Mouse (Mus musculus) brown adipose tissue, adult 24 weeks (tissue): Measurements from ENCODE around the gene Cmtm8. TPM values are rescaled to one million over a fixed set of nuclear protein-coding genes. Genes with fewer than 3 reads are reported as not detected.

ENCODE experiments used
- H3K27ac ChIP-seq: fragments of 200-500 bp; replicated peaks from 2 replicates; pipeline ENCODE4 v1.5.1; 2012; ENCODE audit warnings: low read depth, mild to moderate bottlenecking, low read length
- H3K4me1 ChIP-seq: fragments of 200-500 bp; 2 replicates; pipeline ENCODE4 v1.6.1; 2012; ENCODE audit warnings: low read length, mixed read lengths; ENCODE audit not compliant: control insufficient read depth, insufficient read depth, insufficient read length
- H3K4me3 ChIP-seq: fragments of 200-500 bp; 2 replicates; pipeline ENCODE4 v1.5.1; 2012; ENCODE audit warnings: low read depth, mild to moderate bottlenecking, low read length, moderate library complexity; ENCODE audit not compliant: insufficient read depth
- polyA plus RNA-seq: library from polyadenylated mRNA; stranded (reverse); fragments of >200 nt; gene quantifications from 2 replicates; pipeline ENCODE4 v1.2.4, GENCODE M21; 2012; ENCODE audit not compliant: missing spikeins, insufficient read depth, insufficient read length

Cmtm8 gene
- polyA plus RNA-seq, 1 experiment: 3.6 TPM

- Histone ChIP-seq H3K4me1 (peaks cover 2% of the 10 kb centered on the region; the same call in 1 of the 2 replicates), H3K4me3 (peak within 1 kb of the TSS; percentile 71), H3K27ac (peak within 1 kb of the TSS; percentile 75)
Measured at GRCm38 (mm10) chr9:114781526-114782212, 62.3 kb downstream of the Cmtm8 start, which contains the start of gene Cmtm7. TSS of gene Cmtm7 (minus strand) at chr9:114781856.

GRCm38 (mm10) chr9:114780746-114781525 is 63.0 kb downstream of the Cmtm8 start:
- H3K4me1 ChIP-seq: peaks cover 5% of the 10 kb centered on the region; the same call in 1 of the 2 replicates
- H3K27ac ChIP-seq: peak overlapping the region; percentile 75
- peak overlapping the region; percentile 71 for H3K4me3 ChIP-seq

GRCm38 (mm10) chr9:114779984-114780745 is 63.8 kb downstream of the Cmtm8 start:
- Histone ChIP-seq H3K4me1 (peaks cover 5% of the 10 kb centered on the region; the same call in 1 of the 2 replicates), H3K27ac (peak overlapping the region; percentile 35; the same call in 1 of the 2 replicates), H3K4me3 (peak overlapping the region; percentile 71)

- Histone ChIP-seq H3K27ac (no peak overlapping the region), H3K4me3 (no peak overlapping the region), H3K4me1 (peaks cover 5% of the 10 kb centered on the region; the same call in 1 of the 2 replicates)
Measured at GRCm38 (mm10) chr9:114778877-114779276, 65.1 kb downstream of the Cmtm8 start.

GRCm38 (mm10) chr9:114778047-114778390 is 65.9 kb downstream of the Cmtm8 start:
- Histone ChIP-seq H3K4me3 (no peak overlapping the region), H3K4me1 (peaks cover 5% of the 10 kb centered on the region; the same call in 1 of the 2 replicates), H3K27ac (no peak overlapping the region)

- H3K4me3 ChIP-seq: no peak overlapping the region
- H3K27ac ChIP-seq: no peak overlapping the region
- peaks cover 5% of the 10 kb centered on the region; the same call in 1 of the 2 replicates for H3K4me1 ChIP-seq
Measured at GRCm38 (mm10) chr9:114777178-114778046, 66.5 kb downstream of the Cmtm8 start.

- Histone ChIP-seq H3K4me3 (no peak overlapping the region), H3K4me1 (peaks cover 5% of the 10 kb centered on the region; the same call in 1 of the 2 replicates), H3K27ac (no peak overlapping the region)
Measured at GRCm38 (mm10) chr9:114776361-114776760, 67.6 kb downstream of the Cmtm8 start.

- Histone ChIP-seq H3K27ac (no peak overlapping the region), H3K4me3 (no peak overlapping the region)
Measured at GRCm38 (mm10) chr9:114775272-114775671, 68.7 kb downstream of the Cmtm8 start.

GRCm38 (mm10) chr9:114774629-114775028 is 69.3 kb downstream of the Cmtm8 start:
- Histone ChIP-seq H3K4me3 (no peak overlapping the region), H3K27ac (no peak overlapping the region), H3K4me1 (peaks cover 5% of the 10 kb centered on the region; the same call in 1 of the 2 replicates)

More at GRCm38 (mm10) chr9:114775272-114775671, 68.7 kb downstream of the Cmtm8 start:
- peaks cover 5% of the 10 kb centered on the region; the same call in 1 of the 2 replicates for H3K4me1 ChIP-seq

- Histone ChIP-seq H3K4me3 (no peak overlapping the region), H3K27ac (no peak overlapping the region), H3K4me1 (0 out of 2 replicates have a peak, but pooled peaks cover 2% of the 10 kb centered on the region)
Measured at GRCm38 (mm10) chr9:114771565-114771964, 72.4 kb downstream of the Cmtm8 start.

GRCm38 (mm10) chr9:114770224-114770623 is 73.7 kb downstream of the Cmtm8 start:
- H3K27ac ChIP-seq: no peak overlapping the region
- no peak overlapping the region for H3K4me3 ChIP-seq
- H3K4me1 ChIP-seq: no peaks in the 10 kb centered on the region

- Histone ChIP-seq H3K27ac (no peak overlapping the region), H3K4me3 (no peak overlapping the region), H3K4me1 (no peaks in the 10 kb centered on the region)
Measured at GRCm38 (mm10) chr9:114768066-114768465, 75.9 kb downstream of the Cmtm8 start.

GRCm38 (mm10) chr9:114767507-114767906 is 76.4 kb downstream of the Cmtm8 start:
- H3K27ac ChIP-seq: no peak overlapping the region
- H3K4me1 ChIP-seq: no peaks in the 10 kb centered on the region
- no peak overlapping the region for H3K4me3 ChIP-seq

GRCm38 (mm10) chr9:114767030-114767429 is 76.9 kb downstream of the Cmtm8 start:
- Histone ChIP-seq H3K4me3 (no peak overlapping the region), H3K27ac (no peak overlapping the region), H3K4me1 (no peaks in the 10 kb centered on the region)
